Mouse (Mus musculus): Measurements from ENCODE around the gene Abca5.
"Not testable (repeated sequence)": the region's sequence is repeated elsewhere in the genome, so short reads cannot be mapped to it uniquely, and the experiment has no call there.

Gene Abca5

DNA sequence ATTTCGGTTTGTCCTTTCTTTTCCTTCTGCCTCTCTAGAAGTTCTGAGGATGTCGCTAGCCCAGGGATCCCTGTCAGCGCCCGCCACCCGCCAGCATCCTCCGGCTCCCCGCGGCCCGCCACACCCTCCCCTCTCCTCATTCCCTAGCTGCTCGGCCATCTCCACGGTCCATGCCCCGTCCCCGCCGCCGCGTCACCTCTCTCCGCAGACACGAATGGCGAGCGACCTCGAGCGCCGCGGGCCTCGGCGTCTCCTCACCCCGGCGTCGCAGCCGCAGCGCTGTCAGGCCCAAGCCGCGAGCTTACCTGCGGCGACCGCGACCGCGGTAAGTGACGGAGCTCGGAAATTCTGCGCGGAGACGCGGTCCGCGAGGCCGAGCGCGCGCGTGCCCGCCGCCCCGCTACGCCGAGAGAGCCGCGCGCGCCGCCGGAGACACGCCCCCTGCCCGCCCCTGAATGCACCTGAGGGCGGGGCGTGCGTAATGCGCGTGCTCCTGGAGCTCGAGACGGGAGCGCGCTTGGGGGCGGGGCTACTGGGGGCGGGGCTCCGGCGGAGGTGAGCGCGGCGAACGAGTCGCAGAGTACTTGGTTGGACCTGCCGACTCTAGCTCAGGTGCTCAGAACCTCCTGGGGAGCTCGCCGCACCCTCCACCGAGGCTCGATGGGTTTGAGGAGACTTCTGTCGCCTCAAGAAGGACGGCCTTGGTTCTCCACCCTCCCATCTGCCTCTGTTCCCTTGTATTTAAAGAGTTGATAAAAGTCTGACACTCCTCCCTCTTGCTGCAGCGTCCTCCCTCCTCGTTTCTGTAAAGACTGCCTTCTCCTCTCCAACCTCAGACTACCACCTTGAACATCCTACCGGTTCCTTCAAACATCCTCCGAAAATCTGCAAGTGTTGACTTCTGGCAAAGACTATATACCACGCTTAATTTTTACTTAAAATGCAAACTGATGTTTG, at the start of gene Abca5:
Abca5 (minus strand) TSS at position 428 of the 957 bp plus-strand sequence.
- peak; percentile 74 to 80 for DNase-seq (ENCODE audit: low spot score in 2 of 2)

DNA sequence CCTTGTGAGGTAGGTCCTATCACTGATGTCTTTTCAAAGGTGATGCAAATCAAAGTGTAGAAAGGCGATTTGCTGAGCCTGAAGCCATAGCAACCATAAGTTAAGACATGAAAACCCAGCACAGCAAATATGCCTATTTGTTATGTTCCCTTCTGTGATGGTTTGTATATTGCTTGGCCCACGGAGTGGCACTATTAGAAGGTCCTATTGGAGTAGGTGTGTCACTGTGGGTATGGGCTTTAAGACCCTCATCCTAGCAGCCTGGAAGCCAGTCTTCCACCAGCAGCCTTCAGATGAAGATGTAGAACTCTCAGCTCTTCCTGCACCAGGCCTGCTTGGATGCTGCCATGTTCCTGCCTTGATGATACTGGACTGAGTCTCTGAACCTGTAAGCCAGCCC, 48.0 kb upstream of the Abca5 start:
- DNase-seq (ENCODE audit: low spot score in 2 of 2): no peak

DNA sequence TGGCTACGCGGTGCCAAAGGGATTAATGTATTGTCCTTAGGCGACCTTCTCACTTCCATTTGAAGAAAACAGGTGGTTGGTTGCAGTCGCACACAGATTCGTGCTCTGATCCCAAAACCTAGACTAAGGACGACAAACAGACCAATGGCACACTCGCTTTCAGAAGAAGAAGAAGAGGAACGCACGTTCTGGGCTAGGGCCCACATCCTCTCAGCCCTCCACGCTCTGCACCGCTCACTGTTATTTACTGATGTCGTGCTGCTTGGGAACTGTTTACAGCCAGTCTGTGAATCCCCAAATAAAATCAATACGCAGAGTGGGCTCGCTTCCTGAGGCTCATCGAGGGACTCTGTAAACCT, 42.8 kb upstream of the Abca5 start:
- DNase-seq (ENCODE audit: low spot score in 2 of 2): no peak

DNA sequence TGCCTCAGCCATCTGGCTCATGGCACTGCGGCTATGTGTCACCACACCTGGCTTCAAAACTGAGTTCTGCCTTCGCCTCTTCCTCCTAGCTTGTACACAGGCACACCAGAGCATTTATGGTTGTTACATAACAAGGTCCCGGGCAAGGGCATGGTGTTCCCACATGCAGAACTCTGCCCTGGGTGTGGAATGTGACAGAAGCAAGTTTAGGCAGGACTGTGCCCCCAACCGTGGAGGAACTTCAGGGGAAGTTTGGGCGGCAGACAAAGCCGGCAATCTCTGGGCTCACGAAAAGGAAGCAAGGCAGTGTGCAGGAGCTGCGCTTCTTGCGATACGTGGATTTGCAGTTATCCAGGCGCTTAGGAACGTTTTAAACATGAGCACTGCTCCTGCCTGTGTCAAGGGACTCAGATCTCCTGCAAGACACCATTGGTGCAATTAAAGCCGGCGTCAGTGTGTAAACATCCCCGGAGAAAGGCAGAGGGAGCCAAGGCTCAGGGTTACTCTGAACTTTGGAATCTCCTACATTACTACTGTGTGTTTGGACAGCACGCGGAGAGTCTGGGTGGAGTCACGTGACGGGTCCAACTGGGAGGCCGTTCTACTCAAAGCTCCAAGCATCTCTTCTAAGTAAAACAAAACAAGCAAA, 42.3 kb upstream of the Abca5 start:
- peak; percentile 59 to 74 for DNase-seq (ENCODE audit: low spot score in 2 of 2)

DNA sequence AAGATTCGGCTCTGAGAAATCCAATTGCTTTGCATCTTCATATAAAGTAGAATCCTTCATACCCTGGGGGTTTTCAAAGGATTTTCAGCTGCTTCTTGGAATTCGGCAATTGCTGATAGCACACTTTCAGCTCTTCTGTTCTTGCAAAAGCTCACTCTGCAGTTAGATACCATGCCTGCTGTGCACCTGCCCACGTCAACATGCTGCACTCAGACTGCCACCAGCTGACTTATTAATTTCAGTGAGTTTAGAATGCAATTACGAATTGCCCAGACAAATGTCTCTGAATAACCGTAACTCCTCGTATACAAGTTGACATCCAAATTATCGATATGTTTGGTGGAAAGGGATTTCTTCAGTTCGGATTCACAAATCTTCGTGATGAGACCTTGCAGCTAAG, 36.5 kb upstream of the Abca5 start:
- no peak for DNase-seq (ENCODE audit: low spot score in 2 of 2)

DNA sequence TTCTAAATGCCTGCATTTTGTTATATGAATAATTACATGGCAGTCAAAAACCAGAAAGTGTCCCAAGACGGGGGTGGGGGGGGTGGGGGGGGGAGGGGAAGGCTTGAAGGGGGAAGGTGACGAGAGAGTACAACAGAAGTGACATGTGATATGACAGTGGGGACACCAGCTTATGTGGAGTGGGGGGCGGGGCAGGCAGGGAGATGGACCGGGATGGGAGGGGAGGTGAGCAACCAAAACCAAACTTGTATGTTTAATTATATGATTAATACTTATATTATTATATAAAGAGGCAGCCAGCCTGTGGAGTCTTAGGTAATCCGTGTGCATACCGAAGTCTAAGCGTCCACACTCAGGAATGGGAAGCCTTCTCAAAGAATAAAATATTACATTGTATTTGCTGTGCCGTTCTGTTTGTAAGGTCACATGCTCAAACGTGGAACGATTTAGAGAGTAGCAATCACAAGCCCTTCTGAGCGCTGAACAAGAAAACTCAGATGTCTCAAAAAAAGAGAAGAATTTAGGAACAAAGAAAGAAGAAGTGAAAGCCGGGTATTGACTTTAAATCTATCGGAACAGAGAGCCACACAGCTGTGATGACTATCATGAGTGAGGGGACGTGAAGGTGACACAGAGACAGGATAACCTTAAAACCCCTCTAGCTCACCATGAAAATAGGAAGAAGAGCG, 34.9 kb upstream of the Abca5 start:
- DNase-seq (ENCODE audit: low spot score in 2 of 2): no peak

DNA sequence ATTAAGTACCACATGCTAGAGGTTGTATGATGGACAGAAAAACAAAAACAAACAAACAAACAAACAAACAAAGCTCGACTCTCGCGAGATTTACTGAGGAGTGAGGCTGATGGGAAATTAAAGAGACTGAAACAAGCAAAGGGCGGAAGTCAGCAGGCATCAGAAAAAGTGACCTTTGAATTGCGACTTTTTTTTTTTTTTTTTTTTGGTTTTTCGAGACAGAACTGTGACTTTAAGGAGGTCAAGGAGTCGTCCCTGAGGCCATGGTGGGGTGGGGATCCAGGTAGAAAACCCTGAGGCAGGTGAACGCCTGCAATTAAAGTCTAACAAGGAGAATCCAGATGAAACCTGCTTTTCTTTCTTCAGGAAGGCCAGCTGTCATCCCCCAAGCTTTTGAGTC, 34.3 kb upstream of the Abca5 start:
- DNase-seq (ENCODE audit: low spot score in 2 of 2): no peak

DNA sequence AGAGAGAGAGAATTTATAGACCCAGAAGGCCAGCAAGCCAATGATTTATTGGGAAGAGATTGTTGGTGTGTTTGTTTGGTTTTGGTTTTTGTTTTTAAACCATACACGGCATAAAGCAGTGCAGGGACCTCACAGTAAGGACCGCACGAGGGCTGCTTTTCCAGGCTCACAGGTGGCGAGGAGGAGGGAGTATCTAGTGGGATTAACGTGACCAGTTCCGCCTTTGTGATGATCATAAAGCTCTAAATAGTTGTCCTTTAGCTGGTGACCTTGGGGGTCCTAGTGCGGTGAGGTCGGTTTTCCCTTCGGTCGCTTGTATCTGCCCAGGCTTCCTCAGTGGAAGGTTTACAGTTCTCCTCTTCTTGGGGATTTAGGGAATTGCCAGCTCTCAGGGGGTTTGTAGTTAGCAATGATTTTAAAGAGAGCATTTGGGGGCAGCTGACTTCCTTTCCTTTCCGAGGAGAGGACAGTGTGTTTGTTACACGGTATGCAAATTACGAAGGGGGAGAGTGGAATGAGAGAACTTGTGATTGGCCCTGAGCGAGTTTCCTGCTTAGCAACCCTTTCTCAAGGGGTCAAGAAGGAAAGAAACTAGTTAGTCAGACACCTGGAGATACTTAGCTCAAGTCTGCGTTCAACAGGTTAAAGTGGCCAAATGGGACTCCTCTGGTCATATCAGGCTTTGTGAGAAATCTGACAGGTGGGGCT, 31.9 kb upstream of the Abca5 start:
- no peak for DNase-seq (ENCODE audit: low spot score in 2 of 2)

DNA sequence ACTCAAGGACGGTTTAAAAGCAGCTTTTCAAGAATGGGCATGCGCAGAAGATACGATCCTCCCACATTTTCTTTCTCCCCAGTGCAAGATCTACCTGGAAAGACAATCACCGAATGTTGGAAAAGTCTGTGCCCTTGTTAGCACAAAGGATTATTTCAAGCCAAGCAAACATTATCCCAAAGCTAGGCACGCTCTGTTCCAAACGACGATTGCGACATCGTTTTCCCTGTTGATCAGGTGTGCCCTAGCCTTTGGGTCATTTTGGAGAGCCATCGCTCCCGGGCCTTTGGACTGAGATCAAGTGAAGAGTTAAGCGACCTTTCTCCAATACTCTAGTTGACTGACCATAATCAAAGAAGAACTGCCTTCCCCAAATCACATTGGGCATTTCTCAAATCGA, 30.1 kb upstream of the Abca5 start:
- no peak for DNase-seq (ENCODE audit: low spot score in 2 of 2)

DNA sequence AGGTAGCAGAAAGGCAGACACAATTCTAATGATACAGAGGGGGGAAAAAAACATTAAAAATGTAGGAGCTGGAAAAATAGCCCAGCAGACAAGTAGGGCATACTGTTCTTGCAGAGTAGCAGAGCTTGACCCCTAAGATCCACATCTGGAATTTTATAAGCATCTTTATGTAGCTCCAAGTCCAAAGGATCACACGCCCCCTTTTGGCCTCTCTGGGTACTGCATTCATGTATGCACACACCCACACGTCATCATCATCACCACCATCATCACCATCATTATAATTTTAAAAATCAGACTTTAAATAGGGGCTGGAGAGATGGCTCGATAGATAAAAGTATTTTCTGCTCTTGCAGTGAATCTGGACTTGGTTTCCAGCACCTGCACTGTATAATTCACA, 29.4 kb upstream of the Abca5 start:
- DNase-seq (ENCODE audit: low spot score in 2 of 2): no peak

DNA sequence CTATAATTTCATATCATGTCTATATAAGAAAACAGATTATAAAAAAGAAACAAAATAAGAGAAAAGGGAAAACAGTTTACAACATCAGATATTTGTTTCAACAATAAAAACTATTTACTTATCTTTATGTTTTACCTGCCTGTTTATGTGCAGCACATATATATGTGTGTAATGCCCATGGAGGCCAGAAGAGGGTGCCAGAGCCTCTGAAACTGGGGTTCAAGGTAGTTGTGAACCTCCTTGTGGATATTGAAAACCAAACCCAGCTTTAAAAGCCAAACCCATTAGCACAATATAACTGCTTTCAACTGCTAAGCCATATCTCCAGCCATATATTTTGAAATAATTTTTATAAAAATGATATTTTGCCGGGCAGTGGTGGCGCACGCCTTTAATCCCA, 27.5 kb upstream of the Abca5 start:
- peak; percentile 22 to 35 for DNase-seq (ENCODE audit: low spot score in 2 of 2)

DNA sequence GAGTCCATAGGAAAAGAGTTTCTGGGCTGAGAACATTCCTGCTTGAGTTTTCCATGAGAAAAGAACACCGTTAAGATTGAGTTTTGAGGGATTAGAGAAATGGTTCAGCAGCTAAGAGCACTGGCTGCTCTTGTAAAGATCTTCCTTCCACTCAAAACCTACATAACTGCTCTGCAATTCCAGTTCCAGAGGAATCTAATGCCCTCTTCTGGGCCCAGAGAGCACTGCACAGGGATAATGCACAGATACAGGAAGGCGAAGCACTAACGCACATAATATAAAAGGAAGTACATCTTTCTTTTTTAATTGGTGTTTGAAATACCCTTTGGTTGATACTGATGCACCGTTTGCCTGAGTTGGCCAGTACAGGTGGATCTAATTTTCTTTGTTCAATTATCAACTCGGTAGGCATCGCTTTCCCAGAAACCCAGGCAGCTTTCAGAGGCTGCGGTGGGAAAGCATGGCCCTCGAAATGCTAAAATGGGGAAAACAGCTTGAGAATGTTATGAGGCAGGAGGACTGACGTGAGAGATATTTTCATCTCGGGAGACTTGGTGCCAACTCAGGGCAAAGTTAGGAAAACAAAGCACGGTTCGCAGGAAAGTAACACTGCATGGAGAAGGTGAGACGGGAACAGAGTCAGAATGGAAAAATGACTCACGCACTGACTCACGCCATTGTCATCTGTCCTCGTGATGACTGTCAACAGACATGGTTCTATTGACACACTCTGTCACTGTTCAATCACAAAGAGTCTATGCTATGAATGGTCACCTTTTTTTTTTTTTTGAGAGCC, 20.4 kb upstream of the Abca5 start:
- peak; percentile 21 to 32 for DNase-seq (ENCODE audit: low spot score in 2 of 2)

DNA sequence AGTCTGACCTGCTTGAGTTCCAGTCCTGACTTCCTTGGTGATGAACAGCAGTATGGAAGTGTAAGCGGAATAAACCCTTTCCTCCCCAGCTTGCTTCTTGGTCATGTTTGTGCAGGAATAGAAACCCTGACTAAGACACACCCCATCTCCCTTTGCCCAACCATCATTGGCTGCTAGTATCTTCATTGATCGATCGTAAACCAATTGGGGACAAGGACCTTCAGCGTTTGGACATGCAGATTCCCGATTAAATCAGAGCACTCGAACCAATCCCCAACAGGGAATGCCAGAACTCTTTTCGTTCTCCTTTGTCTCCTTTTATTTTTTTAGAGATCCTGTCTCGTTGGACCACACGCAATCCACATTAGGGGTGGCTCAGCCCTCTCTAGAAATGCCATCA, 17.6 kb upstream of the Abca5 start:
- not testable (repeated sequence) for DNase-seq (ENCODE audit: low spot score in 2 of 2)

DNA sequence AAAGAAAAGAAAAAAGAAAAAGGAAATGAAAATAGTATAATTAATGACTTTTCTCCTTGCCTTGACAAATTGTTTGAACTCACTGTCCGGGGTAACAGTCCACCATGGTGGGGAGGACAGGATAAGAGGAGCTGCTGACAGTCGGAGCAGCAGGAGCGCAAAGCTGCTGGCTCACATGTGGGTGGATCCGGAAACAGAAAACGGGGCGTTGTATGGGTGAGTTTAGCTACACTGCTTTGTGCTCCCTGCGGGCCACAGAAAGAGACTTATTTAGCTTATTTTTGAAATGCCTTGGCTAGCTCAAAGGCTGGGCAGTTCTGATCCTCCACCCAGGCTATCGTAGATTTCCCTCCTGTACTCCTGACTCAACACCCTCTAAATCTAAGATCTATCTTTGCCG, 16.7 kb upstream of the Abca5 start:
- no peak for DNase-seq (ENCODE audit: low spot score in 2 of 2)

DNA sequence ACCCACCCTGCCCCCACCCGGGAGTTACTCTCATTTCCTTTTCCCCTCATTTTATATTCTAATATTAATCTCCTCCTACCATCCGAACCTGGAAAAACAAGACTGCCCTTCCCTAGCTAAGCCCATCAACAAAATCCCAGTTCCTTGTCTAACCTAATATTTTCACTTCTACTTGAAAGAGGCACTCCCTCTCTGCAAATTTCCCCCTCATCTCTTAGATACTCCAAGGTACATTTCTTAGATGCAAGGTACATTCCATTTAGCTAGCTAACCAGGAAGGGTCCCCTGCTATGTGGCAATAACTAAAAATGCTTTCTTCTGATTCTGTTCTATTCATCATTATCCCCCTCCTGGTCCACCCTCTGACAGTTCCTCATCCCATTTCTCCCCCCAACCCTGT, 10.7 kb upstream of the Abca5 start:
- DNase-seq (ENCODE audit: low spot score in 2 of 2): no peak

DNA sequence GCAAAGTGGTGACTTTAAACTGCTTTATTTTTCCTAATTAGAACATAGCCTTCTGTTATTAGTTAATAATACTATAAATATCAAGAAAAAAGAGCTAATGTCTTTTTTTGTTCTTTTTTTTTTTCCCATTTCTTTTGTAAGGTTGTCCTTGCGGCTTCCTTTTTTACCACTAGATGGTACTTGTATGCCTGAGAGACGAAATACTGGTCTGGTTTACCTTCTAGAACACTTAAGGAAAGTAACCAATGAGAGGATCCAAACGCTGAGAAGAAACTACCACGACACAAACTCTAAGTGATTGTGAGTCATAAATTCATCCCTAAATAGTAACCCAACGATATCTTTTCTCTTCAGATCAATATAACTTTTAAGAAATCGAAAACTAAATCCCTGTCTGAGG, 10.3 kb upstream of the Abca5 start:
- DNase-seq (ENCODE audit: low spot score in 2 of 2): no peak

DNA sequence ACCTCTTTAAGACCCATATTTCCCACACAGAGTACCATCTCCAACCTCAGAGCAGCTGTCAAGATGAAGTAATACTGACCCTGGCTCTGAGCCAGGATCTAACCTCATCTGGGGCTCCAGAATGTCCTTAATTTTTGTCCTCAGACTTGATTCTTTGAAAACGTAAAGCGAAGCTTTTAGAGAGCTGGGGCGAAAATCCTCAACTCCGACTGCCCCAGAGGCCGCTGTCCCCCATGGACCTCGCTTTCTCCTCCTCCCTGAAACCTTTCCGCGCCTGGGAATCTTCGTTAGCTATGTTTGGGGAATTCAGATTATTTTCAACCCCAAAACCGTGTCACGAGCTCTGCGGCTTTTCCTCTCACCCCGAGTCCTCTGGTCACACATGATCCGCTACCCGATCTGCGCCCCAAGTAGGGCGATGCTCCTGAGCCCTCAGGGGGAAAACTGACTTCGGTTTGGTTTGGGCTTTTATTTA, 665 bp downstream of the Abca5 start:
- DNase-seq (ENCODE audit: low spot score in 2 of 2): peak in 1 of 2 experiments; percentile 26

DNA sequence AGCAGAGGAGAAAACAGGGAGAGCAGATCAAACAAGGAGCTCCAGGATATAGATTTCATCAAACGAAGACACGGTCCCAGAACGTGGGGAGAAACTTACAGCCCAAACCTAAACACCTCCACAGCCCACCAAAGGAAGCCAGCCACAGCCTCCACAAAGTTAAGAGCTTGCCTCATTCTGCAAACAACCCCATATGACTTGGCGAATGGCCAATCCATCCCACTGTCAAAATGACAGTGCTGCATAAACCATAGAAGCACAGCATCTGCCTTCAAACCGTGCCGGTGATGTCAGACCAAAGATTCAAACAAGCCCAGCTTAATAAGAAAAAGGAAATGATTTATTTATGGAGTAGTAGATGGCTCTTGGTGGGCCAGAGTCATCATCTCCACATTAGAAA, 7.4 kb downstream of the Abca5 start:
- DNase-seq (ENCODE audit: low spot score in 2 of 2): no peak

DNA sequence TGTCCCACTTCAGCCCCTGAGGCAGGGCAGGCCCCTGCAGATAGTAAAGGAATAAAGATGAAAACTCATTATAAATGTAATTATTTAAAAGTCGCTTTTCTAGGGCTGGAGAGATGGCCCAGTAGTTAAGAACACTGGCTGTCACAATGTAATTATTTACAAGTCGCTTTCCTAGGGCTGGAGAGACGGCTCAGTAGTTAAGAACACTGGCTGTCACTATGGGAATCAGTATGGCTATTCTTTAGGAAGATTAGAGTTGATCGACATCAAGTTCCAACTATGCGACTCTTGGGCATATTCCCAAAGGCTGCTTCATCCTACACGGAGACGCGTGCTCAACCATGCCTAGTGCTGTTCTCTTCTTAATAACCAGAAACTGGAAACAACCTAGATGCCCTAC, 15.2 kb downstream of the Abca5 start:
- DNase-seq (ENCODE audit: low spot score in 2 of 2): no peak

DNA sequence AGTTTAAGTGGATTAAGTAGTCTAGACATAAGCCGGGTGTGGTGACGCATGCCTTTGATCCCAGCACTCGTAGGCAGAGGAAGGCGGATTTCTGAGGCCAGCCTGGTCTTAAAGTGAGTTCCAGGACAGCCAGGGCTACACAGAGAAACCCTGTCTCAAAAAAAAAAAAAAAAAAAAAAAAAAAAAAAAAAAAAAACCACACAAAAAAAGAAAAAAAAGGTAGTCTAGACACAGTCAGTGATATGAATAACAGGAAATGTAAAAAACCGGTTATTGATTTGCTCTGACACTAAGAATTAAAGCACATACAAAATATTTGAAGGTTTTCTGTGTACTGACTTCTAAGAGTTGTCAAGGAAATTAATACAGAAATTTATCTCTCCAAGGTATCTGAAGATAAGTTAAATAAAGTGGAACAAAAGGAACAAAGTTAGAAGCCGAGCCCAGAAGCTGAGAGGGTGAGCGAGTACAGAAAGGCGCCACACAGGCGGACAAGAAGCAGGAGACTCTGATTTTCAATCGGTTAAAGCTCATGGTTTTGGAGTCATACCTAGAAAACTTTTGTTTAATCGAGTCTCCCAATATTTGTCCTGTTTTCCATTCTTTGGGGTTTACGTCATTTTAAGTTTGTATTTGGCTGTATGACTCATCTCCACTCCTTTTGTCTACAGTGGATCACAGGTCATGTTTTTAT, 30.9 kb downstream of the Abca5 start:
- DNase-seq (ENCODE audit: low spot score in 2 of 2): no peak
